Mouse (Mus musculus): Measurements from ENCODE around the gene Lrrc26.
"Not testable (repeated sequence)": the region's sequence is repeated elsewhere in the genome, so short reads cannot be mapped to it uniquely, and the experiment has no call there.

Lrrc26 gene

DNA sequence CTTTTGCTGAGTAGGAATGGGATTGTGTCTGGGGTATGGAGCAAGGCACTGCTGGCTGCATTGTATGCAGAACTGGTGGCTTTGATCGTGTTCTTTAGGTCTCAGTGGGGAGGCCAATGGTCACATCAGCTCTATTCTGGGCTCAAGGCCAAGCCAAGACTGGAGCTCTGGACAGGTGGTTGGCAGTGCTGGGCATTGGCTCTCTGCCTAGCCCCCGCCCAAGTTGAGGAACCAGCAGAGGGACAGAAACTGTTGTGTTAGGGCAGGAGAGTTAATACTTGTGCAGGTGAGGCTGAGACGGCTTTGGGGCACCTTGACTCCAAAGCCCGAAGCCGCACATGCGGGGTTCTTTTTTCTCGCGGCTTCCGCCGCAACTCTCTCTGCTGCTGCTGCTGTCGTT, at the start of gene Lrrc26:
Gene Lrrc26, plus strand, starts transcription at position 265 of the 400 bp plus-strand sequence.
- DNase-seq, result no peak

DNA sequence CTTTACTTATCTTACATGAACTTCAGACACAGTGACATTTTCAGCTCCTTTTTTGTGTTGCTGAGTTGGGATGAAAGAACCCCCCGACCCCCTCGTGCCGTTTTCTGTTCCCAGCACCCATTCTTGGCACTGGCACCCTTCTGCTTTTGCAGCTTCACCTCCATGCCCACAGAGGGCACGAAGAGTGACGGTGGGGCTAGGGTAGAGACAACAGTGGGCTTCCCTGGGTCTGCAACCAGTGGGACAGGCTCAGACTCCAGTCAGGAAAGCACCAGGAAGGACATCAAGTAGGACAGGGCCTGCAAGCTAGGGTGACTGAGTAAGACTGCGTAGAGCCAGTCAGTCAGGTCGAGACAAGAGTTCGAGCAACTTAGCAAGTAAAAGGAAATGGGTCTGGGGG, 49.4 kb upstream of the Lrrc26 start:
- no peak for DNase-seq

GRCm38 (mm10) chr2:25240723-25241437, 48.8 kb upstream of the Lrrc26 start:
- peak; percentile 33 to 50 for DNase-seq

DNA sequence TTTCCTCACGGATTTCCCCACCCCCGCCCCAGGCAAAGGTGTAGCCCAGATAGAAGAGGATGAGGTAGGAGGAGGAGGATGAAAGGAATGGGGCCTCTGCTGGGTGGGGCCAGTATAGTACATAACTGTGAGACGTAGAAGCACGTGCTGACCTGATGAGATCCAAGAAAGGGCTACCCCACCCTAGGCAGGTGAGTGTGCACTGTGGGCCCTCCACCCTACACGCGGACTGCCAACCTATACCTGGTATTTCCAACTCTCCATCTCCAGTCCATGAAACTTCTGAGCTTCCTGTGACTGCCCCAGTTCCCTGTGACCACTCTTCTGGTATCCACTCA, 48.3 kb upstream of the Lrrc26 start:
- DNase-seq, result no peak

DNA sequence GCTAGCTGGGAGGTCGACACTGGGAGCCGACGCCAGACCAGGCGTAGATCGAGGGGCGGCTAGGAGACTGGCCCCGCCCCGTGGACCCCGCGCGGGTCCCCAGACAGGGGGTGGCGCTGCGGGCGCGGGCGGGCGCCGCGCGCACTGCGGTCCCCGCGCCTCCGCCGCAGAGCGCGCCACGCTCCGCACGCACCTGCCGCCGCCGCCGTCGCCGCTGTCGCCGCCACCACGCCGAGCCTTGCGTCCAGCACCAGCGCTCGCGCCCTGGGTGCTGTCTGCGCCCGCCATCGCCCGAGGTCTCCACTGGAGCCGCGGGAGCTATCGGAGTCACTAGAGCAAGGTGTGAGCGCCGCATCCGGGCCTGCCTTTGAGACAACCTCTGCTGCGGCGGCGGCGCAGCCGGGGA, 47.6 kb upstream of the Lrrc26 start, which contains the start of the genes Rnf208 and Cysrt1:
Gene Rnf208, plus strand, starts transcription at position 155 of the 406 bp plus-strand sequence.
Gene Cysrt1, minus strand, starts transcription at position 352 of the 406 bp plus-strand sequence.
- DNase-seq, result peak; percentile 13 to 39

GRCm38 (mm10) chr2:25243342-25243741, 46.4 kb upstream of the Lrrc26 start:
- DNase-seq, result no peak

DNA sequence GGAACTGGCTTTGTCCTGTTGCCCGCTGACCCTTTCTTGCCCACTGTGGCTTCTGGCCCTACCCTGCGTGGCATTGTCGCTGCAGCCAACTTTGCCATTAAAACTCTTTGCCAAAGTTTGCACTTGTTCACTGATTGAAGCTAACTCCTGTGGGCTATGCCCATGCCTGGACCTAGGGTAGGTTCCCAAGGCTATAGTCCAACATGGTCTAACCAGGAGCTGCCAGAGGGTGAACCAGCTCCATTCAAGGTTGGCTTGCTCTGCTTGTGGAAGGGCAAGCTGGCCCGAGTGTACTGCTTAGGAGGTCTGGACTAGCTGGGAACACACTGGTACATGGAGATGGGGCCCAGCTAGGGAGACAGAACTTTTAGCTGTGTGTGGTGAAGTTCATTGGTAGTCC, 45.6 kb upstream of the Lrrc26 start:
- no peak for DNase-seq

DNA sequence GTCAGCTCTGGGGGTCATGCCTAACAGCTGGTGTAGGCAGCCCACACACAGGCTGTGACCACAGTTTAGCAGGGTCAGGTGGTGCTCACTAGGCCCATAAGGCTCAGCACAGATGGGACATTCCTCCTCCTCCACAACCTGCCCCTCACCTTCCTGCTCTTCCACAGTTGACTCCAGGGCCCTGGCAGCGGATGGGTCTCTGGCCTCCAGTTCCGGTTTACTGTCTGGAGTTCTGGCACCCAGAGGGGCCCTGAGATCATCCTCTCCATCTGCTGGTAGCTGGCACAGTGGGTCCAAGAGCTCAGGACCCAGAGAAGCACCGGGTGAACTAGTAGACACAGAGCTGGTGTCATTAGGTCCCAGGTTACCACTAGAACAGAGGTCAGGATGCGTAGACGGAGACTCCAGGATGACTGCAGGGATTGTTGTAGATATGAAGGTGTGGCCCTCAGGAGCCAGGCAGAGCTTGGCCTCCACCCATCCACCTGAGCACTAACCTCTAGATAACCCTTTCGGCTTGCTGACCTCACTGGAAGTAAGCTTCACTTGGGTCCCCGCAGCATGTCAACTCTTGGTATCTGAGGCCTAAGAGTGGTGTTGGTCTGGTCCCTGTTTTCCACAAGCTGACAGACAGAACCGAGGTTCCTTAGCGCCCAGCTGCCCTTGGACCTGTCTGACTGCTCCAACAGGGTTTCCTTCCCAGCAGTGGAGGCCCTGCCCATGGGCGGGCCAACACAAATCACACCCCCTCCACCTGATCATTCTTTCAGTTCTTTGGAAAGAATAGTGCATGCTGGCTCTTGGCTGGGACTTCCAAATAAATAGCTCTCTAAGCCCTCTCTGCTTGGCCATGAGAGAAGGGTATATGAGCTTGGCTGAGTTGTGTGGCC, 43.3 kb upstream of the Lrrc26 start, which contains the start of gene AL732309.1:
Gene AL732309.1, minus strand, starts transcription at position 681 of the 890 bp plus-strand sequence.
- DNase-seq, result no peak

- peak; percentile 28 to 30 for DNase-seq
These were observed 37.4 kb upstream of the Lrrc26 start for GRCm38 (mm10) chr2:25252331-25252730.

DNA sequence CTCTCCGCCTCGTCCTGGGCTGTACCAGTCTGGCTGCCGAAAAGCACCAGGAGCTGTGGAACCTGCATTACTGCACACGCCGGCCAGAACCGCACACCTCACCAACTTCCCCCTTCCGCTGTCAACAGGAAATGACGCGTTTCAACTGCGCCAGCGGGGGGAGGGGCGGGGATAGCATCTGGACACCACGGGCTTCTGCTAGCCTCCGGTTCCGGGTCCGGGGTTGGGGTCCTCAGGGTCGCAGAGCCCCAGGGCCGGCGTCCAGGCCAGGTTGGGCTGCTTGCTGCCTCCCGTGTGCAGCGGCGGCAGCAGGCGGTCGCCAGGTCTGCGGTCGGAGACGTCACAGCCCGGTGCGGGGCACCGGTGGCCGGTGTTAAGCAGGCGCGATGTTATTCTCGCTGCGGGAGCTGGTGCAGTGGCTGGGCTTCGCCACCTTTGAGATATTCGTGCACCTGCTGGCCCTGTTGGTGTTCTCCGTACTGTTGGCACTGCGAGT, 34.4 kb upstream of the Lrrc26 start, which contains the start of gene Tmem203:
Gene Tmem203, plus strand, starts transcription at position 156 of the 496 bp plus-strand sequence.
- DNase-seq, result peak; percentile 82

GRCm38 (mm10) chr2:25256443-25257109, 33.1 kb upstream of the Lrrc26 start:
- peak; percentile 61 to 65 for DNase-seq

GRCm38 (mm10) chr2:25257250-25257649, 32.5 kb upstream of the Lrrc26 start:
- DNase-seq, result not testable (repeated sequence)

DNA sequence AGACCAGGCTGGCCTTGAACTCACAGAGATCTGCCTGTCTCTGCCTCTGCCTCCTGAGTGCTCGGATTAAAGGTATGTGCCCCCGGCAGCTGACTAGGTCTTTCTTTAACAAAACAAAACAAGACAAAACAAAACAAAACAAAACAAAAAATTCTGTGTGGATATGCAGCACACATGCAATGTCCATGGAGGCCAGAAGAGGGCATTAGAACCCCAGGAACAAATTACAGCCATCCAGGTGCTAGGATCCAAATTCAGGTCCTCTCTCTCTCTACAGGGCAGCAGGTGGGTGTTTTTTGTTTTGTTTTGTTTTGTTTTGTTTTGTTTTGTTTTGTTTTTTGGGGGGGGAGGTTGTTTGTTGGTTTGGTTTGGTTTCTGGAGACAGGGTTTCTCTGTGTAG, 30.8 kb upstream of the Lrrc26 start:
- DNase-seq, result no peak

DNA sequence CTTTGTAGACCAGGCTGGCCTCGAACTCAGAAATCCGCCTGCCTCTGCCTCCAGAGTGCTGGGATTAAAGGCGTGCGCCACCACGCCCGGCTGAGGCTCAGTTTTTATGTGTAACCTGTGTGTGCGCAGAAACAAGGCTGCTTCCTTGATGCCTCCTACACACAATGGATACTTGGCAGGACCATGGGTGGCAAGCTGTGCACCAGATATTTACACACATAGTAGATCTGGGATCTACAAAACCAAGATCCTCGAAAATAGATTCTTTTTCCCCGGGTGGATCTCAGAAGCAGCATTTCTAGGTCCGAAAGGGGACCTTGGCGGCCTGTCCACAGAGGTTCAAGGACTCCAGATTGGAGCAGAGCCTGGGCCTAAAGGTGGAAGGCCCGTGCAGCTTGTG, 27.8 kb upstream of the Lrrc26 start:
- DNase-seq, result no peak

GRCm38 (mm10) chr2:25262291-25262767, 27.4 kb upstream of the Lrrc26 start, which contains the start of gene Tprn:
Gene Tprn, plus strand, starts transcription at chr2:25262618.
- peak; percentile 93 to 96 for DNase-seq

- DNase-seq, result peak; percentile 54 to 69
These were observed 26.7 kb upstream of the Lrrc26 start for GRCm38 (mm10) chr2:25262795-25263622.

DNA sequence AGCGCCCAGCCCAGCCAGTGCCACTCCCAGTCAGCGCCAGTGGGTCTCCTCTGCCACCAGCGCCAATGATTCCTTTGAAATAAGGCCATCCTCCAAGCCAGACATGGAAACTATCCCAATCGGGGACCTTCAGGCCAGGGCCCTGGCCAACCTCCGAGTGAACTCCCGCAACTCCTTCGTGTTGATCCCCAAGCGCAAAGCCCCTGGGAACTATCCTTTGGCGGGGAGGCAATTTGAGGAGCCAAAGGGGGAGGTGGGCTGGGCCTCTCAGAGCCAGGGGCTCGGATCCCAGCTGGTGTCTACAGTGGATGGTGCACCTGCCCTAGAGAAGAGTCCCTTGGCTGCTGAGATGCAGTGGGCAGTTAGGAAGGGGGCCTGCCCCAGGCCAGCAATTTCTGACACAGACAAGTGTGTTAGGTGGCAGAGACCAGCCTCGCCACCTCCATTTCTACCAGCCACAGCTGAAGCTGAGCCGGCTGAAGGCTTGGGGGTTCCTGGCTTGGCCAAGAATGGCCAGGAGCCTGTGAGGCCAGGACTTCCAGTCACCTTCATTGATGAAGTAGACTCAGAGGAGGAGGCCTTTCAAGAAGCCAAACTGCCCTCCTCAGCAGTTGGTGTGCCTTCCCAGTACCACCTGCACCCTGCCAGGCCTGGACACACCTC, 26.0 kb upstream of the Lrrc26 start:
- no peak for DNase-seq

DNA sequence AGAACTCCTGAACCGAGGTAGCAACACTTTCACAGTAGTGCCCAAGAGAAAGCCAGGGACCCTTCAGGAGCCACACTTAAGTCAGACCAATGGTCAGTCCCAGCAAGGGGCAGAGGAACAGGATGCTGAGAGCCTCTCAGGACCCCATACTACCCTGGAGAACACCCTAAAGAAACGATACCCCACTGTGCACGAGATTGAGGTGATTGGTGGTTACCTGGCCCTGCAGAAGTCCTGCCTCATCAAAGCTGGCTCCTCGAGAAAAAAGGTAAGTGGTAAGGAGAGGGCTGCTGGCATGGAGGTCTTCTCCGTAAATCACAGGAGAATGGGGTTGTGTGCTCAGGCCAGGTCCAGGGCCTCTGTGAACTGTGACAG, 25.4 kb upstream of the Lrrc26 start:
- no peak for DNase-seq

DNA sequence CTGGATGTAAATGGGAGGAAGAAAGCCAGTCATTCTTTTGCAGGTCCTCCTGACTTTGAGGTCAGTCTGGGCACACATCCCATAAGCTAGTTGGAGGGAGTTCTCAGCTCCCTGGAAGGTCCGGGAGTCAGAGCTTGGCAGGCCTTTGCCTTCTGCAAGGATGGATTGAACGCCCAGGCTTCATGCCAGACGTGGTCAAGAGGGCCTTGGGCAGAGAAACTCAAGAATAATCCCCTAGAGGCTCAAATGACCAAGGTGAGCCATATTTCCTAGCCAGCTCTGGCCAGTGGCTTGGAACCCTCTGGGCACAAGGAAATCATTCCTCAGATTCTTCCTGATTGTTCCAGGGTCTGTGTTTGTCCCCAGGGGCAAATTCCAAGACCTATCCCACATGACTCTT, 24.9 kb upstream of the Lrrc26 start:
- no peak for DNase-seq

- no peak for DNase-seq
These were observed 23.6 kb upstream of the Lrrc26 start for GRCm38 (mm10) chr2:25265897-25266656.

All from thymus, postnatal 36 days (tissue).